Mouse (Mus musculus): ENCODE data around the gene Gm20708.

DNA sequence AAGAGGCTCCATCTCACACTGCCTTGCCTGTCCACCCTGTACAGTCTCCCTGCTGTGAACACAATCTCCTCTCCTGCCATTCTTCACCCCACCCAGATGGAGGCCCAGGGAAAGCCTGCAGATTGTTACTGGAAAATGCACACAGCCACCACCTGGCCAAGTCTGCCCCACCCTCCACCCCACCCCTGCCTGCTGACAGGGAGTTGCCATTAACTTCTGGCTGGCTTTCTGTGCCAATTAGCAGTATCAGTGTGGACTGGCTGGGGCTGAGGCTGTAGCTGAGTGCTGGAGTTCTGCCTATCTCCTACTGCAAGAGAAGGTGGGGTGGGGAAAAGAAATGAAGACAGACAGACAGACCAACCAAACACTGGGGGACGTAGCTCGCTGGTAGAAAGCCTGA, 29.1 kb downstream of the Gm20708 start:
- TF ChIP-seq CTCF (IDR thresholded peaks at IDR 0.05; ENCODE audit: low read depth), result 0 out of 2 replicates have a peak, but pooled peaks have one; percentile 32
- TF ChIP-seq EP300 (IDR thresholded peaks at IDR 0.05; ENCODE audit: low read depth), result peak; percentile 63
